Mouse (Mus musculus): ENCODE data around the gene Eef1e1. TPM values are rescaled to one million over a fixed set of nuclear protein-coding genes. Genes with fewer than 3 reads are reported as not detected.

Gene Eef1e1
- total RNA-seq, 2 experiments from 2014 or later: 28.7 to 32.4 TPM

Other genes starting within 250 kb of the Eef1e1 start
- gene Txndc5, start 130.2 kb downstream of the Eef1e1 start, total RNA-seq (2021): 10 to 100 TPM; 43.5 to 46.1 TPM
- 1 to 10 TPM; 8.2 to 9.4 TPM for gene Bloc1s5, start 23.9 kb downstream of the Eef1e1 start, total RNA-seq (2021)

All from left cerebral cortex, postnatal 25 days (tissue).